Mouse (Mus musculus) left cerebral cortex, postnatal 25 days (tissue): ENCODE measurements around the gene Ndufb8. TPM values are rescaled to one million over a fixed set of nuclear protein-coding genes. Genes with fewer than 3 reads are reported as not detected.
A peak's percentile ranks its signal among the peaks of the same experiment; 100 is the strongest.

Experiments
- DNase-seq, 2 experiments: peaks; one replicate each; pipeline ENCODE4 v3.0.0; 2022; ENCODE audit warnings: low spot score in 2 of 2, mixed read lengths in 1 of 2
- intact Hi-C: fragments of 180-260 bp; cut with DNase I; formaldehyde crosslinking; loops from one replicate; pipeline ENCODE4 v1.15.1; 2025
- total RNA-seq, 2 experiments: library from RNA; stranded (reverse); gene quantifications; 2 replicates each; pipeline ENCODE4 v1.2.3; 2021

Gene Ndufb8
- 100 to 1,000 TPM; 360 to 373 TPM for total RNA-seq

GRCm38 (mm10) chr19:44554861-44555590 lies at the start of gene Ndufb8:
Ndufb8 (minus strand) TSS chr19:44555440.
- intact Hi-C loops: loop anchor here (1.0 kb wide), 1 partner anchor 7 kb away; the partner anchor contains the start of gene Hif1an
- DNase-seq: peak; percentile 93 to 96

GRCm38 (mm10) chr19:44594180-44594579 lies 38.9 kb upstream of the Ndufb8 start:
- no peak for DNase-seq
- intact Hi-C loops: no loop called here

GRCm38 (mm10) chr19:44591638-44592037 lies 36.4 kb upstream of the Ndufb8 start:
- intact Hi-C loops: no loop called here
- DNase-seq: no peak

- DNase-seq: no peak
- intact Hi-C loops: no loop called here
These were observed 35.8 kb upstream of the Ndufb8 start for GRCm38 (mm10) chr19:44590992-44591391.

- intact Hi-C loops: no loop called here
- DNase-seq: no peak
These were observed 34.5 kb upstream of the Ndufb8 start for GRCm38 (mm10) chr19:44589591-44590223.

- DNase-seq: no peak
- intact Hi-C loops: no loop called here
These were observed 32.8 kb upstream of the Ndufb8 start for GRCm38 (mm10) chr19:44588036-44588435.

- peak; percentile 92 to 94 for DNase-seq
- intact Hi-C loops: loop anchor here (1.0 kb wide), 2 partner anchors 172 to 313 kb away; no protein-coding TSS in a partner anchor
These were observed 27.5 kb upstream of the Ndufb8 start for GRCm38 (mm10) chr19:44582638-44583309.

- intact Hi-C loops: loop anchor here (1.0 kb wide), 2 partner anchors 172 to 313 kb away; no protein-coding TSS in a partner anchor
- DNase-seq: no peak
These were observed 26.9 kb upstream of the Ndufb8 start for GRCm38 (mm10) chr19:44582103-44582502.

GRCm38 (mm10) chr19:44578038-44578437 lies 22.8 kb upstream of the Ndufb8 start:
- intact Hi-C loops: no loop called here
- DNase-seq: no peak

GRCm38 (mm10) chr19:44576275-44576674 lies 21.0 kb upstream of the Ndufb8 start:
- no peak for DNase-seq
- intact Hi-C loops: no loop called here

- DNase-seq: no peak
- intact Hi-C loops: no loop called here
These were observed 12.5 kb upstream of the Ndufb8 start for GRCm38 (mm10) chr19:44567763-44568162.

- DNase-seq: no peak
- intact Hi-C loops: no loop called here
These were observed 8.8 kb upstream of the Ndufb8 start for GRCm38 (mm10) chr19:44564006-44564405.

GRCm38 (mm10) chr19:44562652-44563206 lies 7.5 kb upstream of the Ndufb8 start, which contains the start of gene Hif1an:
Hif1an (plus strand) TSS chr19:44562850.
- intact Hi-C loops: loop anchor here (1.0 kb wide), 1 partner anchor 8 kb away; no protein-coding TSS in a partner anchor
- DNase-seq: peak; percentile 92 to 97

- DNase-seq: no peak
- intact Hi-C loops: loop anchor here (1.0 kb wide), 1 partner anchor 8 kb away; the partner anchor contains the start of gene Hif1an
These were observed 765 bp downstream of the Ndufb8 start for GRCm38 (mm10) chr19:44554490-44554860.

GRCm38 (mm10) chr19:44553286-44553685 lies 2.0 kb downstream of the Ndufb8 start:
- intact Hi-C loops: no loop called here
- DNase-seq: no peak

GRCm38 (mm10) chr19:44552731-44553130 lies 2.5 kb downstream of the Ndufb8 start, which contains the start of gene Gm20538:
Gm20538 (minus strand) TSS chr19:44552831.
- DNase-seq: no peak
- intact Hi-C loops: no loop called here

GRCm38 (mm10) chr19:44545321-44546041 lies 9.8 kb downstream of the Ndufb8 start, which contains the start of gene Sec31b:
Sec31b (minus strand) TSS chr19:44545864.
- intact Hi-C loops: loop anchor here (2.0 kb wide), 1 partner anchor 71 kb away; no protein-coding TSS in a partner anchor
- no peak for DNase-seq

- intact Hi-C loops: loop anchor here (2.0 to 5.0 kb wide), 2 partner anchors 70 to 172 kb away; no protein-coding TSS in a partner anchor
- peak; percentile 67 to 68 for DNase-seq
These were observed 10.5 kb downstream of the Ndufb8 start for GRCm38 (mm10) chr19:44544775-44545174.

- intact Hi-C loops: loop anchor here (2.0 to 5.0 kb wide), 2 partner anchors 70 to 172 kb away; no protein-coding TSS in a partner anchor
- DNase-seq: no peak
These were observed 10.9 kb downstream of the Ndufb8 start for GRCm38 (mm10) chr19:44544372-44544771.
